Mouse (Mus musculus) cerebellum, adult 11 months (tissue): ENCODE measurements around the gene Vsig10.
"Not testable (repeated sequence)": the region's sequence is repeated elsewhere in the genome, so short reads cannot be mapped to it uniquely, and the experiment has no call there.

Experiments
- DNase-seq: peaks from one replicate; pipeline ENCODE4 v3.0.0; 2022

The Vsig10 gene

DNA sequence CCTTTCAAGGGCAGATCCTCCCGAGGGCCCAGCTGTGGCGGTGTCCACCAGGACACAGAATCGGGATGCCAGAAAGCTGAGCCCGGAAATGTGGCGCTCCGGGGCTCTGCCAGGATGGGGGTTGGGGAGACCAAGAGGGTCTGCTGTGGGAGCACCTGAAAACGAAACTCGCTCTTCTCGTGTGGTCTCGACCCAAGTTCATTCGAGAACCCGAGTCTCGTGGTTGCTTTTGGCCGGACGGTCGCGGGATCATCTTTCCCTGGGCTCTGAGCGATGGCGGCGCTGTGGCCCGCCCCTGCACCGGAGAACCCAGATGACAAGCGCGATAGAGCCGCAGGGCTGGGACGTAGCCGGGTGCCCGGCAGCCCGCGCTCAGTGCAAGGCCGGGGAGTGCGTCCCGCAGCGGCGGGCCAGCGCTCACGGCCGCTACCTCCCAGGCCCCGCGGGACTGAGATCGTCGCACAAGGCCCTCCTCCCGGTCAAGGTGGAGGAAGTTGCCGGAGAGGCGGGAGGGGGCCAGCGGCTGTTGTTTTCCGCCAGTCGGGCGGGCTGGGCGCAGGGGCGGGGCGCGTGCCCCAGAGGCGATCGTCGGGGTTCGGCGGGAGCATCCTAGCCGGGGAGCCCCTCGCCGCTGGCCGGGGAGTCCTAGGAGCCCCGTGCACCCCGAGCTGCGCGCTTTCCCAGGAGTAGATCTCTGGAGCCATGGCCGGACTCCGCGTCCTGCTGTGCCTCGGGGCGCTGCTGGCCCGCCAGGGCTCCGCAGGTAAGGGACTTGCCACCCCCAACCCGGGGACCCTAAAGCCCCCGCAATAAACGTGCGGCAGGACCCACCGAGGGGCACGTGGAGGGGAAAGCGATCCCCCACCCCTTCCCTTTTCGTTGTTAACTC lies at the start of gene Vsig10:
Vsig10 (plus strand) TSS at position 343 of the 889 bp plus-strand sequence.
- peak; percentile 38 for DNase-seq

DNA sequence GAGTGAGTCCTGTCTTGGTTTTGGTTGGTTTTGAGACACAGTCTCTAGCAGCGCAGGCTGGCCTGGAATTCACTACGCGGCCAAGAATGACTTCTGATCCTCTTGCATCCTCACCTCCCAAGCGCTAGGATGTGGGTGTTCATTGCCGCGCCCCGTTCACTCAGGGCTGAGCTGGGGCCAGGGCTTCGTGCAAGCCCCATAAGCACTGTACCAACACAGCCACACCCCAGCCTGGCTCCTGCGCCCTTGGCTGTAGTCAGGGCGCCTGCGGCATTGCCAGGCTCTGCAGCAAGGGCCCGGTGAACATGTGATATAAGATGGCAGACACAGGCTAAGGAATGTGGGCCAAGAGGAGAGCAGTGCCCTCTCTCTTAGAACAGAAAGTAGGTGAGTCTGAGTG lies 49.5 kb upstream of the Vsig10 start:
- DNase-seq: no peak

- DNase-seq: no peak
Observed at GRCm38 (mm10) chr5:117271945-117272344, 46.9 kb upstream of the Vsig10 start.

- DNase-seq: no peak
Observed at GRCm38 (mm10) chr5:117274817-117275216, 44.1 kb upstream of the Vsig10 start.

GRCm38 (mm10) chr5:117277784-117278183 lies 41.1 kb upstream of the Vsig10 start:
- no peak for DNase-seq

DNA sequence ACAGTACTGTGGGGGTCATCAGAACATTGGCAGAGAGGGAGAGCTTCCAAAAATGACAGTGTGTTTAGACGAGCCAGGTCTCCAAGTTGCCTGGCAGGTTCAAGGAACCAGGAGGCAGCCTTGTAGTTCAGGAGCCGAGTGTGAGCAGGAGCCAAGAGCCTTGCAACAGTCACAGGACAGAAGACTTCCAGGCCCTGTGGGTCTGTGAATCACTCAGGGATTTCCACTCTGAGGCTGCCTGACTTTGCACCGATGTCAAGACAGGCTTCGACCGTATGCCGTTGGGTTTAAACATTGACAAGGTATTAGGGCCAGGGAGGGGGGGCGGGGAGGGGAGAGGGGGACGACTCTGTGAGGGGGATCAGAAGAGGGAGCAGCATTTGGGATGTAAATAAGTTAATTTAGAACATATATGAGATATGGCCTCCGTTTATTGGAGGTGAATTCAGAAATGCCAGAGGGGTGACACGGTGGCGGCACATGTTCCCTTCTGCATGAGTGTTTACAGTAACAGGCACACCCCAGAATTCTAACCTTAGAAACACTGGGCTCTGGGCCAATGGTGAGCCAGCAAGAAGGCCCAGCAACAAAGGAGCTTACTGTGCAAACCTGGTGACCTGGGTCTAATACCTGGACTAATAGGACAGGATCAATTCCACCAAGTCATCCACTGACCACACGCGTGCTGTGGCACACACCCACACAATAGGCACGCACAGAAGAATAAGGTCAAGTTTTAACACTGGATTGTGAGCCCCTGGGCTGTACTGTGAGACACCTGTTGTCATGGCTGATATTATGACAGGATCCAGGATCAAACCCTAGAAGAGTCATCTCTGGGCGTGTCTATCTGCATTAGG lies 39.8 kb upstream of the Vsig10 start:
- no peak for DNase-seq

DNA sequence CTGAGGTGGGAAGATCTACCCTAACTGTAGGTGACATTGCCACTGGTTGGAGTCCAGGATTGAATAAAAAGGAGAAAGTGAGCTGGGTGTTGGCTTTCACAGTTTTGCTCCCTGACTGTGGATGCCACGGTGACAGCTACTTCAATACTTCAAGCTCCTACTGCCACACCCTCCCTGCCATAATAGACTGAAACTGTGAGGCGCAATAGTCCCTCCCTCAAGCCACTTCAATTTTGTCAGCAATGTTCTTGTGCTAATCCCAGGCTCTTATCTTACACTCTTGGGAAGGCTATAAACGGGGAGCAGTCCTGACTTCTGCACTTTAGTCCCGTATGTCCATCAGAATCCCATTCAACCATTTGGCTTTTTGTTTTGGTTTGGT lies 39.2 kb upstream of the Vsig10 start:
- no peak for DNase-seq

- DNase-seq: no peak
Observed at GRCm38 (mm10) chr5:117281536-117281935, 37.3 kb upstream of the Vsig10 start.

DNA sequence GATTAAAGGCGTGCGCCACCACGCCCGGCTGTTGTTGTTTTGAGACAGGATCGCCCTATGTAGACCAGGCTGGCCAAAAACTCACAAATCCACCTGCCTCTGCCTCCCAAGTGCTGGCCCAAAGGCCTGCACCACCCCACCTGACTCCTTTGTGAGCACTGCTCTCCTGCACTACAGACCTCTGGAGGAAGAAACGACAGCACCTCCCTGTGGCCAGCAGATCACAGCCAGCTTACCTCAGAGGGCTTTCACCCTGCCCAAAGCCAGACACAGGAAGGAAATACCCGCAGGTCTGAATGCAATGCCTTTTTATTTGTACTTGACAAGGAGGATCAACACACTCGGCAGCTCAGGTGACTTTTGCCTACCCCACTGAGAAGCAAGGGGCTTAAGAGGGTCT lies 36.5 kb upstream of the Vsig10 start:
- DNase-seq: no peak

DNA sequence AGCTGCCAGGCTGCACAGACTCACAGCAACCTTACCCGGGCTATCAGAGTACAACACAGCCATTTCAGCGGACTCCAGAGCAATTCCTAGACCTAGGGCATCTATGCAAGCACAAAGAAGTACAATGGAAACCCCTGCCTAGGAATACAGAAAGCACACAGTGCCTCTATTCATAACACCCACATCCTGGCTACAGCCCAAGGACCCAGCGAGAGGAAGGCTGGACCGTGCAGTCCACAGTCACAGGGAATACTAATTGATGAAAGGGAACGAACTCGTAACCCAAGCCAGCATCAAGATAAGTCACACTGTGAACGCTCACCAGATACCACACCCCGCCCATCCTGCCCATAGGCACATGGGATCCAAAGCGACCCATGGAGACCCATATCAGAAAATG lies 34.9 kb upstream of the Vsig10 start:
- no peak for DNase-seq

DNA sequence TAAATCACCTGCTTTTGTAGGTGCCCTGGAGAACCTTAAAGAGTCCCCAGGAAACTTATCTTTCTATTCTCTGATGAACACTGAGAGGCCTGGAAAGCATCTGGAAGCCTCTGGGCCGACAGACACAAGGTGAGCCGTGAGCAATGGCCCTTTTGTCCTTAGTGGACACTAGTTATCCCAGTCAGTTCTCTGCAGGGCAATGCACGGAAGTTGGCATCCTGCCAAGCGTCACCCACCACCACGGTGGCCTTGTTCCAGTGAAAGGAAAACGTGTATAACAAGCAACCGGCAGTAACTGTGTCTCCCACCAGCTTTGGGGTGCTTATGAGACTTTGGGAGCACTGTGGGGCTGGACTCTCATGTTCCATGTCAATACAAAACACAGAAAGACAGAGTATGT lies 34.2 kb upstream of the Vsig10 start:
- no peak for DNase-seq

DNA sequence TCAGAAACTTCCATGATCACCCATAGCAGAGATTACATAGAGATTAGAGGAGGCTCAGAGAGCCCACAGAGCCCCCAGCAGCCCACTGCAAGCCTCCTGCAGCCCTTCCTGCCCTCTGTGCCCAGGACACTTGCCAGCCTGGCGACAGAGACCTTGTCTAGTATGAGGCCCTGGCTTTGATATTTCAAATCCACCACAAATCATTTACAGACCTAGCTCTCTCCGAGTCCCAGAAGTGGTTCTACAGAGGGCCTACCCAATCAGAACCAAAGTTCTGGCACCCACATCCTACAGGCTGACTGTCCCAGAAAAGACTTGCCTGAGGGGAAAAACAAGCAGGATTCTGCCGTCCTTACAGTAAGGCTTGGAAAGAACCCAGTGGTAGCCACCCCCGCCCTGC lies 33.6 kb upstream of the Vsig10 start:
- no peak for DNase-seq

GRCm38 (mm10) chr5:117286286-117286685 lies 32.6 kb upstream of the Vsig10 start:
- no peak for DNase-seq

GRCm38 (mm10) chr5:117286831-117287822 lies 31.8 kb upstream of the Vsig10 start, which contains the start of gene Pebp1:
Gene Pebp1, minus strand, starts transcription at chr5:117287625.
- peak; percentile 95 for DNase-seq

GRCm38 (mm10) chr5:117289646-117290045 lies 29.2 kb upstream of the Vsig10 start:
- no peak for DNase-seq

DNA sequence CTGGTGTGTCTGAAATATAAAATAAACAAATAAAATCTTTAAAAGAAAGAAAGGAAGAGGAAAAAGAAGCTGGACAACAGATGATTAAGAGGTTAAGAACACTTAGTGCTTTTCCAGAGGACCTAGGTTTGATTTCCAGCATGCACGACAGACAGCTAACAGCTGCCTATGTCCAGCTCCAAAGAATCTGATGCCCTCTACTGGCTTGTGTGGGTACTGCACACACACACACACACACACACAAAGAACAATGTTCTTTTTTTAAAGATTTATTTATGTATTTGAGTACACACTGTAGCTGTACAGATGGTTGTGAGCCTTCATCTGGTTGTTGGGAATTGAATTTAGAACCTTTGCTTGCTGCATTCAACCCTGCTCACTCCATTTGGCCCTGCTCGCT lies 28.8 kb upstream of the Vsig10 start:
- DNase-seq: no peak

- no peak for DNase-seq
Observed at GRCm38 (mm10) chr5:117291312-117291711, 27.6 kb upstream of the Vsig10 start.

- no peak for DNase-seq
Observed at GRCm38 (mm10) chr5:117292547-117292946, 26.3 kb upstream of the Vsig10 start.

DNA sequence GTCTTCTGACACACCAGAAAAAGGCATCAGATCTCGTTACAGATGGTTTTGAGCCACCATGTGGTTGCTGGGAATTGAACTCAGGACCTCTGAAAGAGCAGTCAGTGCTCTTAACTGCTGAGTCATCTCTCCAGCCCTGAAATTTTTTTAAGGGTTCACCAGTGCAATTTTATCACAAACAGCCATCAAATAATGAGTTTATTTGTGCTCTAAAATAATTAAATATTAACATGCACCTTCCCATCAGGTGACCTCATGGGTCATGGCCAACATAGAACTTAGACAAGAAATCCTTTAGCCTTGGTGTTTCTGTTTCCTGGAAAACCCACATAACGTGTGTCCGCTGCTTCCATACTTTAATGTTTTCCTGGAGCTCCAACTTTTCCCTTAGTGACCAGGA lies 25.1 kb upstream of the Vsig10 start:
- DNase-seq: not testable (repeated sequence)

GRCm38 (mm10) chr5:117295011-117295410 lies 23.9 kb upstream of the Vsig10 start:
- no peak for DNase-seq

DNA sequence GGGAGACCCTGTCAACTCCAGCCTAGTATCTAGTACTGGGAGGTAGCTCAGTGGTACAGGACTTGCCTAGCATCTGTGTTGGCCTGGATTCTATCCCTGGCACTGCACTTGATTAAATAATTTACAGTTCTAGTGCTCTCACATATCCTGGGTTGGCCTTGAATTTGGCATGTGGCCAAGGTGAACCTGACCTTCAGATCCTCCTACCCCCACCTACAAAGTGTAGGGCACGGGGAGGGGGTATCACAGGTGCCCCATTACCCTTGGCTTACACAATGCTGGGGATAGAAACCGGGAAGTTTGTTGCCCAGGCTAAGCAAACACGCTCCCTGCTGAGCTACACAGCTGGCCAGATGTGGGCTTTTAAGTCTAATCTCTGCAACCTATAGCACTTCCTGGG lies 16.0 kb upstream of the Vsig10 start:
- no peak for DNase-seq
